Mouse (Mus musculus) stomach, embryonic 14.5 days (tissue): ENCODE measurements around the gene Ppp1r12a. TPM values are rescaled to one million over a fixed set of nuclear protein-coding genes. Genes with fewer than 3 reads are reported as not detected.

Experiments
- ATAC-seq: fragments of 200-750 bp; cut with Nextera tagmentation; 2 replicates; pipeline ENCODE4 v1.8.0; 2017; ENCODE audit warnings: low read depth, moderate TSS enrichment; ENCODE audit not compliant: insufficient number of reproducible peaks, insufficient read depth, low FRiP score
- H3K27ac ChIP-seq: fragments of 300-500 bp; sonication (generic); 2 replicates; pipeline ENCODE4 v1.5.1; 2014; ENCODE audit warnings: mild to moderate bottlenecking, low read length, moderate library complexity, mixed read lengths
- H3K27me3 ChIP-seq: fragments of 300-500 bp; sonication (generic); 2 replicates; pipeline ENCODE4 v1.6.1; 2014; ENCODE audit warnings: low read length, control low read depth, mixed read lengths; ENCODE audit not compliant: control insufficient read depth, insufficient read depth
- H3K36me3 ChIP-seq: fragments of 300-500 bp; sonication (generic); 2 replicates; pipeline ENCODE4 v1.6.1; 2014; ENCODE audit warnings: mild to moderate bottlenecking, control low read depth, low read length, moderate library complexity, mixed read lengths; ENCODE audit not compliant: control insufficient read depth, insufficient read depth
- H3K4me1 ChIP-seq: fragments of 300-500 bp; sonication (generic); 2 replicates; pipeline ENCODE4 v1.6.1; 2014; ENCODE audit warnings: low read length, control low read depth, mixed read lengths; ENCODE audit not compliant: control insufficient read depth, insufficient read depth
- H3K4me2 ChIP-seq: fragments of 300-500 bp; sonication (generic); replicated peaks from 2 replicates; pipeline ENCODE4 v1.6.1; 2014; ENCODE audit warnings: low read depth, low read length, control low read depth
- H3K4me3 ChIP-seq: fragments of 300-500 bp; sonication (generic); 2 replicates; pipeline ENCODE4 v1.5.1; 2014; ENCODE audit warnings: low read depth, low read length, control low read depth
- H3K9ac ChIP-seq: fragments of 300-500 bp; sonication (generic); replicated peaks from 2 replicates; pipeline ENCODE4 v1.6.1; 2014; ENCODE audit warnings: low read depth, mild to moderate bottlenecking, control low read depth, low read length, moderate library complexity, mixed read lengths
- H3K9me3 ChIP-seq: fragments of 300-500 bp; sonication (generic); 2 replicates; pipeline ENCODE4 v1.6.1; 2016; ENCODE audit warnings: low read depth, low read length, control low read depth; ENCODE audit not compliant: control insufficient read depth
- WGBS: fragments of 180-500 bp; shearing (Covaris S2); extraction: QIAGEN DNeasy Blood & Tissue Kit; methylation state at CpG from one replicate; pipeline ENCODE4 v1.1.7; 2014; 5-methylcytosine and 5-hydroxymethylcytosine counted together
- polyA plus RNA-seq: library from polyadenylated mRNA; unstranded; fragments of >200 nt; fragmentation: Nextera tagmentation; extraction: Ambion mirVana; gene quantifications from 2 replicates; pipeline ENCODE4 v1.2.1, GENCODE M21; 2014

The Ppp1r12a gene
- polyA plus RNA-seq, 1 experiment from 2014 or later, result 140 TPM

DNA sequence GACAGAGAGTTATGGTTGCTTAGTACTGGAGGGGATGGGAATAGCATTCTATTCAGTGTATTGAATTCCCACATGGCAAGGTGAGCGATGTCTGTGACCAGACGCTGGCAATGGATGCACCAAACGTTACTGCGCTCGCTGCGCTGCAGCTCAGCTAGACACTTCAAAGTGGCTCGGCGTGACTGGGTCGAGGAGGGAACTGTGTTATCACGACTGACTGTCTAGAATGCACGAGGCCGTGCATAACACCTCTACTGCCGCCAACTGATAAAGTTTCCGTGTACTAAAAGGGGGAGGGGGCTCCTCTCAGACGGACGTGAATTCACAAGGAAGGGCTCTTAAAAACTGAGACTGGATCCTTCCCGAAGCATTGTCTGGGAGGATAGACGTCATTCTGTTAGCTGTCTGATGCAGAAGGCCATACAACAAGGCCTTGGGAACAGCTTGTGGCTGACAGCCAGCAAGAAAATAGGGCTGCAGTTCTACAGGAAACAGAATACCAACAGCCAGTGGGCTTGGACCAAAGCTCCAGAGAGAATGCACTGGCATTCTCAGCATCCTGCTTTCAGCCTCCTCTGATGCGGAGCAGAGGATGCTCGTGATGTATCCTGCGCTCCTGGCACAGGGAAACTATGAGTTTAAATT, 6.8 kb upstream of the Ppp1r12a start:
- Histone ChIP-seq H3K36me3 (no peaks in the 10 kb centered on the region), H3K4me1 (no peaks in the 10 kb centered on the region), H3K4me3 (no peak overlapping the region), H3K27me3 (no peaks in the 10 kb centered on the region), H3K4me2 (no peak overlapping the region), H3K27ac (peak overlapping the region; percentile 48; the same call in 1 of the 2 replicates), H3K9me3 (no peaks in the 10 kb centered on the region), H3K9ac (no peak overlapping the region)
- no peak for ATAC-seq
- 62% methylated on average over 21 of the region's 21 CpGs for WGBS

DNA sequence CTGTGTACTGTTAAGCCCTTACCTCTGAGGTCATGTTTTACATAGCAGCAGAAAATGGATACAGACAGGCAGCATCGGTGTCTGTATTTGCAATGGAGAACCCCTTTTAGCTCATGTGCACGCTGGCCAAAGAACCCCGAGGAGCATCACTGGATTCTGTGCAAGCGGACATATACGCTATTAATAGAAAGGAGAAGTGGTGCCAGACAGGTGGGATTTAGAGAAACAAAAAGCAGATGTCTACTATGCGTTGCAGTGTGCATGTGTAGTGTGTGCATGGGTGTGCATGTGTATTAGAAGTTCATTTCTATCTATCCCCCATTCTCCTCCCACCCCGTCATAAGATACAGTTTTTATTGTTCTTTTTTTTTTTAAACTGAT, 6.3 kb upstream of the Ppp1r12a start:
- H3K4me2 ChIP-seq, result no peak overlapping the region
- WGBS, result 54% methylated on average over 7 of the region's 7 CpGs
- peak; percentile 61; the same call in 1 of the 2 replicates for ATAC-seq
- H3K9ac ChIP-seq, result no peak overlapping the region
- H3K27me3 ChIP-seq, result no peaks in the 10 kb centered on the region
- H3K27ac ChIP-seq, result peak overlapping the region; percentile 48; the same call in 1 of the 2 replicates
- H3K4me1 ChIP-seq, result peaks cover under 1% of the 10 kb centered on the region; the same call in 1 of the 2 replicates
- no peak overlapping the region for H3K4me3 ChIP-seq
- no peaks in the 10 kb centered on the region for H3K36me3 ChIP-seq
- H3K9me3 ChIP-seq, result no peaks in the 10 kb centered on the region

DNA sequence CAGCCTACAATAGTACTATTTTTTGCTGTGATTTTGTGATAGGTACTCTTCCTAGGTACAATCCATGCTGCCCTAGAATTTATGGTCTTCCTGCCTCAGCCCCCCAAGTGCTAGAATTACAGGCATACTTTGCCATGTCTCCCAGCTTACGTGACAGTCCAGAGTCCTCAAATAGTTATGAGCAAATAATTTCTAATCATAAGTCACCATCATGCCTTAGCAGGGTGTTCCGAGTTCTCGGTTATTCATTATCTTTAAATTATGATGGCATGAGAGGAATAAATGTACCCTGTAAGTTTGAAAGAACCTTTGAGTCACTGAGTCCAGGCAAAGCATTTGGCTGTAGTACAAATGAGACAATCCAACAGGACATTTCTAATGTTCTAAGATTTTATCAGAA, 5.9 kb upstream of the Ppp1r12a start:
- H3K27ac ChIP-seq, result no peak overlapping the region
- peaks cover 3% of the 10 kb centered on the region; the same call in 1 of the 2 replicates for H3K4me1 ChIP-seq
- H3K27me3 ChIP-seq, result no peaks in the 10 kb centered on the region
- no peak for ATAC-seq
- 78% methylated on average over 3 of the region's 3 CpGs for WGBS
- H3K9me3 ChIP-seq, result no peaks in the 10 kb centered on the region
- no peak overlapping the region for H3K4me2 ChIP-seq
- no peak overlapping the region for H3K9ac ChIP-seq
- no peak overlapping the region for H3K4me3 ChIP-seq
- H3K36me3 ChIP-seq, result no peaks in the 10 kb centered on the region

DNA sequence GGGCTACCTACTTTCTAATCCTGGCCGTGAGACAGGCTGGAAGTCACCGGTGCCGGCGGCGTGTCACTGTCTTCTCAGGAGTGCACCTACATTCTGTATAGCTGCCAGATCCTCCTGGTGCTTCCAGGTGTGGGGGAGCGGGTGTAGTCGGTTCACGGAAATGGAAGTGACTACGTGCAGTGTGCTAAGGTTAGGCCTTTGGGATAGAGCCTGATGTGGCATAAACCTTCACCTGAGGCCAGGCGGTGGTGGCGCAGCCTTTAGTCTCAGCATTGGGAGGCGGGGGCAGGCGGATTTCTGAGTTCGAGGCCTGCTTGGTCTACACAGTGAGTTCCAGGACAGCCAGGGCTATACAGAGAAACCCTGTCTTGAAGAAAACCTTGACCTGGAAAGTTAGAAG, 3.0 kb upstream of the Ppp1r12a start:
- H3K9ac ChIP-seq, result no peak overlapping the region
- H3K36me3 ChIP-seq, result no peaks in the 10 kb centered on the region
- no peak for ATAC-seq
- H3K4me1 ChIP-seq, result peaks cover 3% of the 10 kb centered on the region; the same call in 1 of the 2 replicates
- H3K9me3 ChIP-seq, result no peaks in the 10 kb centered on the region
- H3K27ac ChIP-seq, result no peak overlapping the region
- no peak overlapping the region for H3K4me3 ChIP-seq
- WGBS, result 90% methylated on average over 14 of the region's 14 CpGs
- H3K27me3 ChIP-seq, result no peaks in the 10 kb centered on the region
- no peak overlapping the region for H3K4me2 ChIP-seq

DNA sequence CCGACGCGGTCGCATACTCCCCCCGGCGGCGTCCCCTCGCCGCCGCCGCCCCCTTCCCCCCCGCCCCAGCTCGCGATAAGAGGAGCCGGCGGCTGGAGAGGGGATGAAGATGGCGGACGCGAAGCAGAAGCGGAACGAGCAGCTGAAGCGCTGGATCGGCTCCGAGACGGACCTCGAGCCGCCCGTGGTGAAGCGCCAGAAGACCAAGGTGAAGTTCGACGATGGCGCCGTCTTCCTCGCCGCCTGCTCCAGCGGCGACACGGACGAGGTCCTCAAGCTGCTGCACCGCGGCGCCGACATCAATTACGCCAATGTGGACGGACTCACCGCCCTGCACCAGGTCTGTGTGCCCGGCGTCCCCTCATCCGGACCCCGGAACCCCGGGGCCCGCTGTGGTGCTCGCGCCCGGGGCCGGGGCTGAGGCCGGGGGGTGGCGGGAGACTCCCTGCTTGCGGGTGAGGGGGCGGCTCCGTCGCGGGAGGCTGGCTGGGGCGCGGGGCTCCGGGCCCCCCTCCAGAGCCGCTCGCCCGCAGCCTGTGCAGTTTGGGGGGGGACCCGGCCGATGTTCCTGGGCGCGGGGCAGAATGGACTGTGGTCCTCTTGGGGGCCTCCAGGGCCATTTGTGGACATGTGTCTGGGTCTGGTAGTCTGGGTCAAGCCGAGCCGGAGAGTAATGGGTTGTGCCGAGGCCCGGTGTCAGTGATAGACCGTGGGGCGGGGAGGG, 466 bp downstream of the Ppp1r12a start:
- H3K9me3 ChIP-seq, result no peaks in the 10 kb centered on the region
- peak overlapping the region; percentile 74 for H3K4me2 ChIP-seq
- H3K36me3 ChIP-seq, result no peaks in the 10 kb centered on the region
- no peaks in the 10 kb centered on the region for H3K27me3 ChIP-seq
- WGBS, result under 1% methylated on average over 70 of the region's 79 CpGs
- ATAC-seq, result peak; percentile 14
- H3K4me3 ChIP-seq, result peak overlapping the region; percentile 99
- peak overlapping the region; percentile 97 for H3K27ac ChIP-seq
- peaks cover 17% of the 10 kb centered on the region; the same call in 1 of the 2 replicates for H3K4me1 ChIP-seq
- peak overlapping the region; percentile 99 for H3K9ac ChIP-seq

DNA sequence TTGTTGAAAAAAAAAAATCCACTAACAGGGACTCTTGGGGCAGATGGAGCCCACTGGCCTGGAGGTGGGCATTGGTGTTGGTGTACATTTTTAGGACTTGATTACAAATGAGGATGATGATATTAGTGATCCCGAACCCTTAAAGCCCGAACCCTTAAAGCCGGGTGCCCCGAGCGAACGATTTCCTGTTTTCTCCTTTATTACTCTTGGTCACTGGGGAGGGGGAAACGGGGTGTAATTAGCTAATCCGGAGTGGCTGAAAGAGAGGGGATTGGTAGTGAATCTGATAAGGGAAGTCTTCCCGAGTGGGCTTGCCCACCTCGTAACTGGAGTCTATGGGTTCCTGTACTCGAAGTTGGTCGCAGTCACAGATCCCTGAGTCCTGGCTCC, 1.0 kb downstream of the Ppp1r12a start:
- H3K9me3 ChIP-seq, result no peaks in the 10 kb centered on the region
- peak overlapping the region; percentile 99 for H3K9ac ChIP-seq
- 0% methylated on average over 12 of the region's 12 CpGs for WGBS
- H3K4me2 ChIP-seq, result peak overlapping the region; percentile 74
- peak overlapping the region; percentile 97 for H3K27ac ChIP-seq
- H3K27me3 ChIP-seq, result no peaks in the 10 kb centered on the region
- ATAC-seq, result no peak
- H3K36me3 ChIP-seq, result no peaks in the 10 kb centered on the region
- H3K4me1 ChIP-seq, result peaks cover 17% of the 10 kb centered on the region; the same call in 1 of the 2 replicates
- H3K4me3 ChIP-seq, result peak overlapping the region; percentile 99

DNA sequence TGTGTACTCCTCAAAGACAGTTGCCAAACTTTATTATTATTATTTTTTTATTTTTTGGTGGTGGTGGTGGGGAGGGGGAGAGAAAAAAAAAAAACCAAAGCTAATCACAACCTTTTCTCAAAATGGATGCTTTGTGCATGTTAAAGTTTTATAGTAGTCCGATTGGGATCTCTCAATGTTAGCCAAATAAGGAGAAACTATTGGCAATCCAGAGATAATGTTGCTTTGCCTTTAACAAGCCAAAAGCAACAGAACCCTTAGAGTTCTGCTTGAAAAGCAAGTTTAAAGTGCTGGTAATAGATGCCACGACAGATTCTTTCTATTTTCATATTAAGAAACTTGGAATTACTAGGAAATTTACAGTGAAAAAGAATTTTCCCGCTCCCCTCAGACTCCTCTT, 1.5 kb downstream of the Ppp1r12a start:
- no peak for ATAC-seq
- 14% methylated on average over 3 of the region's 3 CpGs for WGBS
- Histone ChIP-seq H3K27ac (peak overlapping the region; percentile 97), H3K36me3 (no peaks in the 10 kb centered on the region), H3K4me1 (peaks cover 17% of the 10 kb centered on the region; the same call in 1 of the 2 replicates), H3K9ac (peak overlapping the region; percentile 99), H3K27me3 (no peaks in the 10 kb centered on the region), H3K4me2 (peak overlapping the region; percentile 74), H3K9me3 (no peaks in the 10 kb centered on the region), H3K4me3 (peak overlapping the region; percentile 99)

DNA sequence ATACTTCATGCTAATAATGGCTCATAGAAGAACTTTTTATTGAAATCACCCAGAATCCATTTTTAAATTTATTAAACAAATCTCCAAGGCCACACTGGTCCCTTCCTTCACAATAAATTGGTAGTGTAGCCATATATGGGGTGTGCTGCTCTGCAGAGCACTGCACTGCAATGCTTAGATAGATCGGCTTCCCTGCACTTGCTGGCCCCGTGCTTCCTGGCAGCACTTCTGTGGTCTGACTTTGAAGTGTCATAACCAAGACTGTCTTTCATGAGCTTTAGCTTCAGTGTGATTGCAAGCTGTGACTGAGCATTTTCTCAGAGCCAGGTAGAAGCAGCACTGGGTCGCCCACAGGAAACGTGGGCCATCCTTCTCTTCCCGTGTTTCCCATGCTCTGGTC, 5.8 kb downstream of the Ppp1r12a start:
- H3K27ac ChIP-seq, result no peak overlapping the region
- H3K27me3 ChIP-seq, result no peaks in the 10 kb centered on the region
- H3K4me1 ChIP-seq, result peaks cover 14% of the 10 kb centered on the region; the same call in 1 of the 2 replicates
- no peak overlapping the region for H3K4me3 ChIP-seq
- no peak overlapping the region for H3K4me2 ChIP-seq
- ATAC-seq, result no peak; the same call in 1 of the 2 replicates
- no peaks in the 10 kb centered on the region for H3K9me3 ChIP-seq
- H3K9ac ChIP-seq, result no peak overlapping the region
- no peaks in the 10 kb centered on the region for H3K36me3 ChIP-seq
- WGBS, result 82% methylated on average over 5 of the region's 5 CpGs
